Mouse (Mus musculus) inflammation-experienced regulatory T-cells, adult 16 weeks (primary cell): Measurements from ENCODE around the gene Sco2. TPM values are rescaled to one million over a fixed set of nuclear protein-coding genes. Genes with fewer than 3 reads are reported as not detected.

ENCODE experiments used
- polyA plus RNA-seq: library from polyadenylated mRNA; unstranded; fragments of 100-300 nt; shearing (Covaris generic); gene quantifications from one replicate; pipeline ENCODE4 v1.2.1, GENCODE M21; 2017

Gene Sco2
- 6.4 TPM for polyA plus RNA-seq

DNA sequence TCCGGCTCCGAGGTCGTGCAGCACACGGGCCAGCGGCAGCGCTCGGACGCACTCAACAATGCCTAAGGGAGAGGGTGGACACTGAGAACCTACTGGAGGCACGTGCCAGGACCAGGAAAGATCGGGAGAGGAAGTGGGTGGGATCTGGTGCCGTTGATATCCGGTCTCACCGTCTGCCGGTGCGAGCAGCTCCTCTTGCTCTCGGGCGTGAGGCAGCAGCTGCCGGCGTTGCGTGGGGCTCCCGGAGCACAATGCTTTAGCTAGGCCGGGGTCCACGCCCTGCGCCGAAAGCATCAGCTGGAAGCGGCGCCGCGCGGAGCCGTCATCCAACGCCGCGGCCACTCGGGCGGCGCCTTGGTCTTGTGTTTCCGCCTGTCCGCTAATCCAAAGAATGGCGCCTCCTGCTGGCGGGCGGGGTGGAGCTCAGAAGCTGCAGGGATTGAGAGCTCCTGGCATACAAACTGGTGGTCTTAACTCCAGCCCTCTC lies at the start of gene Sco2:
Sco2 (minus strand) TSS at position 85 of the 487 bp plus-strand sequence.

DNA sequence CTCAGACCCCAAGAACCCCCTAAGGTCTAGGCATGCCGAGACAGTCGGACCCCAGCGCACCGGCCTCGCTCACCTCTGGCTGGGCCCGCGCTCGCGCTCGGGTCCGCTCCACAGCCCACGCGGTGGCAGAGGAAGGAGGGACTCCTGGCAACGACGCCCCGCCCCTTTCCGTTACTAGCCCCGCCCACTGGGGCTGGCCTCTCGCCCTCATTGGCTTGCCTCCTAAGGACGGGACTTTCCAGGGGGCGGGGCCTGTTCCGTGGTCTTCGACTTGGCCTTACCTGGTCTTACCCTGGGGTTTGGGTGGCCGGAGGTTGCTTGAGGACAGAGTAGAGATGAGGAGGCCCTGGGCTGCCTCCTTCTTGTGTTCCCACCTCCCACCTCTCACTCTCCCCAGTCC lies 36.5 kb upstream of the Sco2 start, which contains the start of gene Syce3:
Syce3 (minus strand) TSS at position 386 of the 400 bp plus-strand sequence.

DNA sequence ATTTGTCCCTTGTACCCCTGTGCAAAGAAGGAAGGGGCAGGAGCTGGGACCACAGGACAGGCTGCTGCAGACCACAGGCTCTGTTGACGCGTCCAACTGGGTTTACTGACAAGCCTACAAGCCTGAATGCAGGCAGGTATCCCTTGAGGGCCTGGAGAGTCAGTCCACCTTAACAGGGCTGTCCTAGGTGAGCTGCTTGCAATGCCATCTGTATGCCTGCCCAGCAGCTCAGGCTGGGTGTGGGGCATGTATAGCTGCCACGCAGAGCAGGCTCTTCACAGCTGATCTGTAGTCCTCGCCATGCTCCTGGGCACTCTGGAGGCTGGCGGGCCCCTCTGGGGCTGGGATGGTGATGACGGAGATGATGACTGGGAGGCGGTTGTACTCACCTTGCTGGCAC lies 11.0 kb upstream of the Sco2 start, which contains the start of gene Klhdc7b:
Klhdc7b (plus strand) TSS at position 301 of the 400 bp plus-strand sequence.

DNA sequence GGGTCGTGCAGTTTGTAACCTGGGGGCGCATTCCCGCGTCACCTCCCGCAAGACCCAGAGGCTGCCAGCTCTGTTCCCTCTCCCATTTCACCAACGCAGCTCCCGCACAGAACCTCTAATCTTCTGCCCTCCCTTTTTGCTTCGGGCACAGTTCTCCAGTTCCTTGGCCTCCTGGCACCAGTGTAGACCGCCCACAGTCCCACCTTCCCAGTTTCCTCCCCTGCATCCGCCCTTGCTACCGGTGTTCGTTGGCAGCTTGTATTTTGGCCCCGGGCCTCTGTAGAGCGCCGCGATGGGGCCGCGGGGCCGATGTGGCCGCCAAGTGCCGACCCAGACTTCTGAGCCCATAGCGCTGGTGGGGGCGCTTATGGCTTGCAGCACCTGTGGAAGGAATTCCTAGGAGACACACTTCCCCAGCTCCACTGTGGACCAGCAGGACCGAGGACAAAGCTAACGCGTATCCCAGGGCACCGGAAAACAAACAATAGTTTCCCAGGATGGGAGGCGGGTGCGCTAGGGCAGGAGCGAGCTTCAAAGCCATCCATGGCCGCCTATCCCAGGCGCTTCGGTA lies 5.3 kb upstream of the Sco2 start, which contains the start of gene Odf3b:
Odf3b (minus strand) TSS at position 452 of the 571 bp plus-strand sequence.

GRCm38 (mm10) chr15:89376957-89377356 lies 3.3 kb upstream of the Sco2 start, which contains the start of gene Tymp:
Gene Tymp, minus strand, starts transcription at chr15:89377039.

GRCm38 (mm10) chr15:89355241-89356187 lies 18.1 kb downstream of the Sco2 start, which contains the start of the genes Lmf2 and Ncaph2:
Gene Lmf2, minus strand, starts transcription at chr15:89355659.
Gene Ncaph2, plus strand, starts transcription at chr15:89355719.

GRCm38 (mm10) chr15:89334271-89334670 lies 39.4 kb downstream of the Sco2 start, which contains the start of gene Miox:
Gene Miox, plus strand, starts transcription at chr15:89334398.

GRCm38 (mm10) chr15:89322670-89323522 lies 50.8 kb downstream of the Sco2 start, which contains the start of gene Adm2:
Gene Adm2, plus strand, starts transcription at chr15:89322720.

Other genes starting within 250 kb of the Sco2 start
- 77.6 TPM for gene Hdac10, start 245.1 kb downstream of the Sco2 start, polyA plus RNA-seq
- gene Mapk12, start 233.1 kb downstream of the Sco2 start, polyA plus RNA-seq = 10.2 TPM
- 54.8 TPM for gene Mapk11, start 224.2 kb downstream of the Sco2 start, polyA plus RNA-seq
- 6.9 TPM for gene Plxnb2, start 193.1 kb downstream of the Sco2 start, polyA plus RNA-seq
- gene Dennd6b, start 177.3 kb downstream of the Sco2 start, polyA plus RNA-seq = 52.0 TPM
- gene Ppp6r2, start 162.3 kb downstream of the Sco2 start, polyA plus RNA-seq = 6.3 TPM
- gene Sbf1, start 58.5 kb downstream of the Sco2 start, polyA plus RNA-seq = 78.2 TPM
- not detected for gene Adm2, start 51.1 kb downstream of the Sco2 start, polyA plus RNA-seq
- not detected for gene Miox, start 39.4 kb downstream of the Sco2 start, polyA plus RNA-seq
- gene Lmf2, start 18.2 kb downstream of the Sco2 start, polyA plus RNA-seq = 77.8 TPM
- 198 TPM for gene Ncaph2, start 18.1 kb downstream of the Sco2 start, polyA plus RNA-seq
- 1.0 TPM for gene Tymp, start 3.2 kb upstream of the Sco2 start, polyA plus RNA-seq
- gene Odf3b, start 5.4 kb upstream of the Sco2 start, polyA plus RNA-seq = 1.1 TPM
- 0.29 TPM for gene Klhdc7b, start 11.1 kb upstream of the Sco2 start, polyA plus RNA-seq
- not detected for gene Syce3, start 36.7 kb upstream of the Sco2 start, polyA plus RNA-seq
- gene Cpt1b, start 52.0 kb upstream of the Sco2 start, polyA plus RNA-seq = 0.49 TPM
- 6.1 TPM for gene C730034F03Rik, start 55.7 kb upstream of the Sco2 start, polyA plus RNA-seq
- not detected for gene Gm44502, start 55.9 kb upstream of the Sco2 start, polyA plus RNA-seq
- 111 TPM for gene Chkb, start 56.1 kb upstream of the Sco2 start, polyA plus RNA-seq
- 0.05 TPM for gene Mapk8ip2, start 80.1 kb upstream of the Sco2 start, polyA plus RNA-seq
- 29.5 TPM for gene Arsa, start 103.6 kb upstream of the Sco2 start, polyA plus RNA-seq
- gene Shank3, start 125.8 kb upstream of the Sco2 start, polyA plus RNA-seq = not detected
- gene Acr, start 194.5 kb upstream of the Sco2 start, polyA plus RNA-seq = not detected
- 3.0 TPM for gene Rabl2, start 218.1 kb upstream of the Sco2 start, polyA plus RNA-seq